Mouse (Mus musculus): ENCODE data around the gene Lrp2.

GRCm38 (mm10) chr2:69612237-69612636 is 26.4 kb upstream of the Lrp2 start:
- no peak for TF ChIP-seq CTCF (IDR thresholded peaks at IDR 0.05; ENCODE audit: low read depth, low read length)
- no peak for TF ChIP-seq GATA1 (IDR thresholded peaks at IDR 0.05; ENCODE audit: borderline replicate concordance, low read length)
